Mouse (Mus musculus) naive thymus-derived CD4-positive, alpha-beta T cell, adult 2 months (primary cell): ENCODE data around the gene Il20.

Source experiments
- DNase-seq: peaks from one replicate; pipeline ENCODE4 v3.0.0-alpha.2; 2011; ENCODE audit warnings: low read depth

Il20 gene

GRCm38 (mm10) chr1:130911401-130912010 lies at the start of gene Il20:
Gene Il20 (minus strand): TSS chr1:130911451.
- no peak for DNase-seq

DNA sequence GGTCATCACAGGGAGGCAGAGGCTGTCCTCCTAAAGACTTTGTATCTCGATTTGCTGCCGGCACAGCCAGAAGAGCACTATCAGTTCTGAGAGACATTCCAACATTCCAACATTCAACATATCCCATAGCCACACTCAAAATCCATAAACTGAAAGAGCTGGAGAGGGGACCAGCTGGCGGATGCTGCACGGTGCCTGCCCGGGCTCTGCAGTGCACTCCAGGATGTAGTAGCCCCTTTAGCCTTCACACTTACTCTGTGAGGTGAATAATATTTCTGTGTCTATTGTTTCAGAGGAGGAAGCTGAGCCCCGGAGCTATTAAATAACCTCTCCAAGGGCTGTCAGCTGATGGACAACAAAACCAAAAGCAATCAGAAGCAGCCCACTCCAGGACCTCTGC lies 35.7 kb upstream of the Il20 start:
- DNase-seq: no peak

- no peak for DNase-seq
These were observed 30.6 kb upstream of the Il20 start for GRCm38 (mm10) chr1:130941801-130942200.

- no peak for DNase-seq
These were observed 28.9 kb upstream of the Il20 start, which contains the start of gene Il19 for GRCm38 (mm10) chr1:130940065-130940687. Gene Il19 (minus strand): TSS chr1:130940115.

DNA sequence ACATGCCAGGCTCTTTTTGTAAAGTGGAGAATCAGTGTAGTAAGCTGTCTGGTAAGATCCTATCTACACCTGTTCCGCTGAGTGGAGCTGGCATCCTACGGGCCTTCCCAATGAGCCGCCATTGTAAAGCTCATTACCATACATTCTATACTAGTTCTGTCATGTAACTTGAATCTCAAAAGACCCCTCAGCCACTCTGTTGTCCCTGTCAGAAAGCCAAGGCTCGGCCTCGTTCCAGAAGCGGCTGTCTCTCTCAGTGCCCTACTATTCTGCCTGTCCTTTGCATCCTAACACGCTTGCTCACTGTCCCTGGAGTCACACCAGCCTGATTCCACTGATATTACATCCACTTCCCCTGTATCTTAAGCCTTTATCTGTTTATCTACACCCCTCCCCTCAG lies 26.9 kb upstream of the Il20 start:
- DNase-seq: no peak

- no peak for DNase-seq
These were observed 25.9 kb upstream of the Il20 start for GRCm38 (mm10) chr1:130937170-130937569.

GRCm38 (mm10) chr1:130936351-130936750 lies 25.1 kb upstream of the Il20 start:
- DNase-seq: no peak

- no peak for DNase-seq
These were observed 15.2 kb upstream of the Il20 start for GRCm38 (mm10) chr1:130926484-130926883.

- no peak for DNase-seq
These were observed 7.2 kb upstream of the Il20 start for GRCm38 (mm10) chr1:130918323-130918980.

DNA sequence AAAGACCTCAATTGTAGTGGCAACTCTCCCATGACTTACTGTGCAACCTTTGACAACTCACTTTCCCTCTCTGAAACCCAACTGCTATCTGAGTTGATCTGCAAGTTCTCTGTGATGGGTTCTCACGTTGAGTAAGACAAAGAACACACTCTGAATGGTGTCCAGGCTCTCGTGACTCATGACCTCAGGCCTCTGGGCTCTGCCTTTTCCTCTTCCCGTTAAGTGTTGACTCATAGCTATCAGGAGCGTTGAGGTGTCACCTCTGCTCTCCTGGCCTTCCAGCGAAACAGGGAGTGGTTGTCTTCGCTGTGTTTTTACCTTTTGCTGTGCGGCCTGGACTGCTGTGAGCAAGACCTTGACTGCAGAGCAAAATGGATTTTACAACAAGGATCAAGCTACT lies 8.7 kb downstream of the Il20 start:
- no peak for DNase-seq

GRCm38 (mm10) chr1:130894468-130894867 lies 16.8 kb downstream of the Il20 start:
- no peak for DNase-seq

DNA sequence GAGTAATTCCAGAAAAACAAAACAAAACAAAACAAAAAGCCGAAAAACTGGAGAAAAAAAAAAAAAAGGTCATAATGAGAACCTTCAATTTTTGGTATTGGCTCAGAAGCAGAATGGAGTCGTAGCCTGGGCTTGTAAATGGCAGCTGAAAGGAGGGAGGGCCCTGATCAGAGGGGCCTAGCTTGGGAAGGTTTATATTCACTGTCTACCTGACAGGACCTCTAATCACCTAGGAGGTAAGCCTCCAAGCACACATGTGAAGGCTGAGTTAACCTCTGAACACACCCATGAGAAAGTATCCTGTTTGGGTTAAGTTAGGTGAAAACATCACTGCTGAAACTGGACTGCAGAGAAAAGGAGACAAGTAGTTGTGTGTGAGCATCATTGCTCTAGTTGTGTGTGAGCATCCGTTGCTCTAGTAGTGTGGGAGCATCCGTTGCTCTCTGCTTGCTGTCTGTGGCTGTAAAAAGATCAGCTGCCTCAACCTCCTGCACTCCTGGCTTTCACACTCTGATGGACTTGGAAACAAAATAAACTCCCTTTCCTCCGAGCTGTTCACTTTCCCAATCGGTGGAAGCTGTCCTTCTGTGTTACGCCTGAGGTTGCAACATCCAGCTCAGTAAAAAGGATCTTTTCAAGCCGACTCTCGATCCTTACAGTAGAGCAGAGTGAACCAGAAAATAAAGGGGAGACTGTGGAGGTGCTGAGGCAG lies 17.8 kb downstream of the Il20 start:
- DNase-seq: no peak

DNA sequence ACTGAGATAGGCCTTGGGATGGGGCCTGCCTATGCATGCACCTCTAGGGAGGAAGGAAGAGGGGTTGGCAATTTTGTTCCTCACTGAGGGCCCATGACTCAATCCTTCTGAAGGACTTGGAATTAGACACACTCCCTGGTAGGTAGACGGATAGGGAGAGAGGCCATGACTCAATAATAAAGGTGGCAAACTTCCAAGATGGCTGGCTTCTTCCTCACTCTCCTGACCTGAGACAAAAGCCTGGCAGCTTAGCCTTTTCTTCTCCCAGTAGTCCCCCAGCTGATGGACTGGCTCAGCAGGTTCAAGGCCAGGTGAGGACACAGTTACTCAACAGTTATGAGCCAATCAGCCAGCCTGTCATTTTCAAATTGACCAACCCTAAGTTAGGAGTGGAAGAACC lies 18.8 kb downstream of the Il20 start:
- DNase-seq: no peak

- no peak for DNase-seq
These were observed 23.9 kb downstream of the Il20 start, which contains the start of gene Il24 for GRCm38 (mm10) chr1:130887354-130887753. Gene Il24 (minus strand): TSS chr1:130887454.

- DNase-seq: no peak
These were observed 28.1 kb downstream of the Il20 start for GRCm38 (mm10) chr1:130883146-130883545.

DNA sequence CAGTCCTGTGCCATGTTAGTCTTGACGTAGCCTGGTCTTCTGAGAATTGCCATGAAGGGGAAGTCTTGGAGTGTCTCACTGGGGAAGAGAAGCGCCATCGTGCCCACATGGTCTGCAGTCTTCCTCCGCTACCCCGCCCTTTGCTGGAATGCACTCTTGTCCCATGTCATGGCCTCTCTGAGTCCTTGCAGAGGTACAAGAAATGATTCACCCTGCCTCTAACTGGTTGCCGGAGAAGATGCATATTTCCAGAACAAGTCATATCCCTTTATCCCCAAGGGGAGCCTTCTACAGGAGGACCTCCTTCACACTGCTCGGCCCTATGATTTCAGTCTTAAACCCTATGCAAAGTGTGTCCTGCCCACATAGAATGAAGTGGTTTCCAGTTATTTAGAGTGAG lies 31.3 kb downstream of the Il20 start:
- DNase-seq: no peak

- DNase-seq: peak; percentile 34
These were observed 33.2 kb downstream of the Il20 start for GRCm38 (mm10) chr1:130877889-130878614.

DNA sequence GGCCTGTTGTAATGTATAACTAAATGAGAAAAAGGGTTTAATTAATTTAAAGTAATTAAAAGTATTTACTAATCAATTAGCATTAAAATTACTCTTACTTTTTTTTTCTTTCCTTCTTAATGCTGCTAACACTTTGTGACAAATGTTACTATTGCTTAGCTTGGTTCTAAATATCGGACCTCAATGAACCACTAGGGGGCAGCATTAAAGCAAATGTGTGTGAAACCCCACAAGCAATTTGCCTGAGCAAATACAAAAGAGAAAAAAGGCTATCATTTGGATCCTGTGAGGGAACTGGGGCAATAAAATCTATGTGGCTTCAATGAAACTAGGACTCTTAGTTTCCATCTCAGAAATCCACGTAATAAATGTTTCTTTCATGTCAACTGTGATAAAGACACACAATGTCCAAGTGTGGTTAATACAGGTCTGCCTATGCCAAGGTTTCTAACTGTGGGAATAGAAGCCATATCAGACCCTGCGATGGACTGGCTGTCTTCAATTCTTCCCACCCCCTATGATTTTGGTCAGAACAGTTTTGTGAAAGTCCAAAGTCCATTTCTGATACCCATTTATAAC lies 34.2 kb downstream of the Il20 start:
- DNase-seq: peak; percentile 76

- DNase-seq: no peak
These were observed 35.3 kb downstream of the Il20 start for GRCm38 (mm10) chr1:130875910-130876309.

GRCm38 (mm10) chr1:130875139-130875538 lies 36.1 kb downstream of the Il20 start:
- DNase-seq: peak; percentile 51

GRCm38 (mm10) chr1:130872912-130873311 lies 38.3 kb downstream of the Il20 start:
- no peak for DNase-seq
